Mouse (Mus musculus): ENCODE results near the gene Nop53.

The Nop53 gene

DNA sequence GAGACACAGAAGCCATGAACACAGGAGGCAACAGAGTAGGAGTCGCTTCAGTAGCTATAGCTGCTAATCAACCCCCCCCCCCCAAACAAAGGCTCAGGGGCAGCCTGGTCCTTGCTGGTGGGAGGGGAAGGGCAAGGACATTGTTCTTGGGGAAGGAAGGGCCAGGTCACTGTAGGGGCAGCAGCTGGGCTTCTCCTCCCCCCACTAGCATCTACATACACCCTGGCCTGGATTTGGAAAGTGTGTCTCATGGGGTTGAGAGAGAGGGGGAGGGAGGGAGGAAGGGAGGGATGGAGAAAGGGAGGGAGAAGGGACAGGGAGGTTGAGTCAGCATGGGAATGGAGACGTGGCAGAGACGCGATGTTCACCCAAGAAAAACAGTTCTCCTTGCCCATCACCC lies 14.8 kb upstream of the Nop53 start:
- no peak for DNase-seq (ENCODE audit: low read depth, low spot score)

DNA sequence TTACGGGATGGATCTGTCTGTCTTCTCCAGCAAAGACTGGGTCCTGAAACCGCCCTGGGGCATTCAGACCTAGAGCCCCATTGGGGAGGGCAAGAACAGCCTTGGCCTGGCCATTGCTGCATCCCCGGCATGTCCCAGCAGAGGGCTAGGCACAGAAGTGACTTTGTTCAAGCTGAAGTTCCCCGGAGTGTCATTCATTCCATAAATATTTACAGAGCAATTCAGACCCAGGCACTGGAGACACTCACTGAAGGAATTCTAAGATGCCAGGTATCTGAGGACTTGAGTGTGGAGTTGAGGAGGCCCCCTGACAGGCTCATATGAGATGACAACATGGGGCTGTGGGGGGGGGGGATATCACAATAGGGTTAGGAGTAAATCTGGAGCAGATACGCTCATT lies 10.3 kb upstream of the Nop53 start:
- no peak for DNase-seq (ENCODE audit: low read depth, low spot score)

DNA sequence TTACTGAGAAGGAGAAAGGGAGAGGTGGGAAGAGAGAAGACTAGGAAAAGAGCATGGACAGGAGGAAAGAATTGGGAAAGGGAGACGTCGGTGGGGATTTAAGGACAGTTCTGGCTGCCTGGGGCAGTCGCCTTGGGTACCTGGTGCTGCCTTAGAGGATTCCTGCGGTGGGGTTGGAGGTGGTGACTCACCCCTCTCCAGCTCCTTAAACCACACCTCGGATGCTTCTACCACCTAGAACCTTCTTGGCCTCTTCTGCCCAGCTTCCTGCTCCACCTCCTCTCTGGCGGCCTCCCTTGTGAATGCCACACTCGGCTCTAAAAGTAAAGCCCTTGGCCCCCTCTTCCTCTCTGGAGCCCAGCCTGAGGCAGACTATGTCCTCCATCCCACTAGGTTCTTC lies 9.6 kb upstream of the Nop53 start:
- no peak for DNase-seq (ENCODE audit: low read depth, low spot score)

DNA sequence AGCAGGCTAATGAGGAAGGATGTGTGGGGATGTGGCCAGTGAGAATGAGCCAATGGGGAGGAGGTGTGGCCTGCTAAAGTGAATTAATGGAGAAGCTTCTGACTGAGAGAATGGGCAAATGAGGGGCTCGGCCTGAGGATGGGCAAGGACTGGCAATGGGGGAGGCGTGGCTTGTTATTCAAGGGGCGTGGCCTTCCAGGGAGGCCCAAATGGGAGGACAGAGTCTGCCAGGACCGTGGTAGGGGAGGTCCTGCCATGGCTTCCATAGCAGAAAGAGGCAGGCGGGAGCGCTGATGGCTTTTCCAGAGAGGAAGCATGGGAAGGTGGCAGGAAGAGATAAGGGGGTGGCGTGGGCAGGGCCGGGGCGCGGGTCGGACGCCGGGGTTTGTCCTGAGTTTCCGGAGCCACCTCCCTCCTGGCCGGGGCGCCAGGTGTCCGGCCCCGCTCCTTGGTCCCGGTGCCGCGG lies 9.1 kb upstream of the Nop53 start:
- DNase-seq (ENCODE audit: low read depth, low spot score): peak; percentile 54

DNA sequence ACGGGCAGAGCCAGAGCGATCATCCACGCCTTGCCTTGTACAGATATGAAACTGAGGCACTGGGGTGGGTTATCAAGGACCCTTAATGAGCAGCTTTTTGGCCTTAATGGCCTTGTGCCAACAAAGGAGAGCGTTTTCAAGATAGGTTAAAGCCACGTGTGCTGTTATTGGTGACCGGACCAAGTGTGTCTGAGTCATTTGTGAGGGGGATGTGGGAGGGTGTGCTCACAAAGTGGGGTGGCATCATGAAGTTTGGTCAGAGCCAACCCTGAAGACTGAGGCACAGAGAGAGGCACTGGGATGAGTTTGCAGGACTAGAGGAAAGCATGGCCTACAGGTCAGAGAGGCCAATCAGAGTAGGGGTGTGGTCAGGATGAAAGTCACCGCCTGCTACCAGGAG lies 8.6 kb upstream of the Nop53 start:
- DNase-seq (ENCODE audit: low read depth, low spot score): no peak

DNA sequence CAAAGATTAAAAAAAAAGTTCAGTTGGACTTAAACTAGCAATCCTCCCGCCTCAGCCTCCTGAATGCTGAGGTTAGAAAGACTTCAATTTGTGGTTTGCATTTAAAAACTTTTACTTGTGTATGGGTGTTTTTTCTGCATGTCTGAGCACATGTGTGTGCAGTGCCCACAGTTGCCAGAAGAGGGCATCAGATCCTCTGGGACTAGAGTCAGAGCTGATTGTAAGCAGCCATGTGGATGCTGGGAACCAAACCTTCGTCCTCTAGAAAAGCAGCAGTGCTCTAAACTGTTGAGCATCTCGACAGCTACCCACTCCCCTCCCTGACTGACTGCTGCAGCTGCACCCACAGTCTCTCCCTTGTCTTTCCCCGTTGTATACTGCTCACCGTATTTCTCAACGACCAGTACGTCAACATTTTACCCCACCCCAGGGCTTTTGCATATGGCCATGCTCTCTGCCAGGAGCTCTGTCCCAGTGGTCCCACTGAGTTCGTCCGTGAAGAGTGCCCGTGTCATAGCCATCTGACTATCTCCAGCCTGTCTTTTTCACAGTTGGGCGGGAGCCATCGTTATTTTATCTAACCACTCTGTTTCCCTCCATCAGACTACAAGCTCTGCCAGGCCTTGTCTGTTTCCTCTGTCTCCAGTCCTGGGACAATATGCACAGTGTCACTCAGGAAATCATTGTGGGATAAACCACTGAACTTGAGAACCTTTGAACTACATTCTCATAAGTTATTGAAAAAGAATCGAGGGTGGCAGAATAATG lies 7.6 kb upstream of the Nop53 start:
- DNase-seq (ENCODE audit: low read depth, low spot score): no peak

DNA sequence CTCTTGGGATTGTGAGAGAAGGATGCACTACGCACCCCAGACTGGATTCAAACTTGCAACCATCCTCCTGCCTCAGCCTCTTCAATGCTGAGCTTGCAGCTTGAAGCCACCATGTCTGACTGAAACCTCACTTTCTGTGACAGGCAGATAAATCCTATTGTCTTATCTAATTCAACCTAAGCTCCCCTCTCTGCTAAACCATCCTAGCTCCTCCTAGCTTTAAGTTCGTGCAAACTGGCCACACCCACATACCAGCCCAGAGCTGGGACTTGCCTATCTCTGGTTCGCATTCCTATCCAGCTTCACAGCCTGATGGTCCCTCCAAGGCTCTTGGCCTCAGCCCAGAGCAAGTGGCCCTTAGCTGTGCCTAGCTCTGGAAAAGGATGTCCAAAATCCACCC lies 6.5 kb upstream of the Nop53 start:
- peak; percentile 53 for DNase-seq (ENCODE audit: low read depth, low spot score)

DNA sequence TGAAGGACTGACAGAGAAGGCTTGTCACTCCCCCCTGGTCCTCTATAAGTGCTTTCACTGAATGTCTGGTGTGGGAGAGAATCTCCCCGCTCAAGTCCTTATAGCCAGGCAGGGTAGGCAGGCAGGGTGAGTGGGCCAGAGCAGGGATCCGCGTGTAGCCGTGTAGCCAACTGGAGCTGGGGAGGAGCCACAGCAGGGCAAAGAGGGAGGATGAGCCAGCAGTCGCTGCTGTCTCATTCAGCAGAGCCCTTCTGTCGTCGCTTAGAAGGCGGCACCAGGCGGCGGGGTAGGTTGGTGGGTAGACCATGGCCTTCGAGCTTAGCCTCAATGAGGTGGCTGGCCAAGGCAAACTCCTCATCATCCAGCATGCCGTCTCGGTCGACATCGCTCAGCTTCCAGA lies 4.1 kb upstream of the Nop53 start:
- no peak for DNase-seq (ENCODE audit: low read depth, low spot score)

DNA sequence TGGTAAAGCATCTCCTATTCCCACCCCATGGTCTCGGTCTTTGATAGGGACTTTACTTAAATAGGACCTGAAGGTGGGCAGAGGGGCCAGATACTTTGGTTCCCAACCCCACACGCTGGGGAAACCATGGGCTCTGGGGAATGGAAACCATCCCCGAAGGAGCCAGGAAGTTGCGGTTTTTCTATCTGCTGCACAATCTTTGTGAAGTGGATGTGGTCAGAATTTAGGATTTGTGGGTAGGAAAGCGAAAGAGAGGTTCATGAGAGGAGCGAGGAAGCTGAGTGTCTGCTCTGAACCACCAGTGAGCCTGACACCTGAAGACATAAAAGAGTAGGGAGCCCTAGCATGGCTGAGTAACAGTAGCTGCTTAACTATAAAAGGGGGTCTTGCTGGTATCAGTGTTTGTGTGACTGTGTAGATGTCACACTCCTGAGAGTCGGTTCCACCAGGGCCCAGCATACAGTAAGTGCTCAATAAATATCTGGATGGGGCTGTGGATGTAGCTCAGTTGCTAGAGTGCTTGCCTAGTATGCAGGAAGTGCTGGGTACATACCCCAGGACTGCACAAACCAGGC lies 3.4 kb upstream of the Nop53 start:
- no peak for DNase-seq (ENCODE audit: low read depth, low spot score)

DNA sequence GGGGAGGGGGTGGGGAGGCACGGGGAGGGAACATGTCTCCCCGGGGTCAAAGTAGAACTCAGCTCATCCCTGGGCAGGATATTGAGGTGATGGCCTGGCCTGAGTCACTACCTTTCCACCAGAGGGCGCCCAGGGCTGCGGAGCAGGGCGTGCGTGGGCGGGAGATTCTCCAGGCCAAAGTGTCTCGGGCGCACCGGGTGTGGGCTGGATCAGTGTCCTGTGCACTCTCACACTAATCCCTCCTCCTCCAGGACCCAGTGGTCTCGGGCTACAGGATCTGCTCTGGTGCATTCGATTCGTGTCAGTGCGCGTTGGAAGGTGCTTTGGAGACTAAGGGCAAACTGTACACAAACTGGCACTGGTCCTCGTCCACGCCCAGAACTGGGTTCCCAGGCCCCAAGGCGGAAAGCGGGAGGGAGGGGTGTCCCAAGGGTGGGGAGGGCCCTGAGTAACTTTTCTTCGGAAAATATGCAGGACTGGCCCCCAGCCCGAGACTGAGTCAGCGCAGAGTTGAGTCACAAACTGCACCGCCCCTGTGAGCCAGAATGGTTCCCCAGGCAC lies 2.6 kb upstream of the Nop53 start:
- peak; percentile 71 for DNase-seq (ENCODE audit: low read depth, low spot score)

DNA sequence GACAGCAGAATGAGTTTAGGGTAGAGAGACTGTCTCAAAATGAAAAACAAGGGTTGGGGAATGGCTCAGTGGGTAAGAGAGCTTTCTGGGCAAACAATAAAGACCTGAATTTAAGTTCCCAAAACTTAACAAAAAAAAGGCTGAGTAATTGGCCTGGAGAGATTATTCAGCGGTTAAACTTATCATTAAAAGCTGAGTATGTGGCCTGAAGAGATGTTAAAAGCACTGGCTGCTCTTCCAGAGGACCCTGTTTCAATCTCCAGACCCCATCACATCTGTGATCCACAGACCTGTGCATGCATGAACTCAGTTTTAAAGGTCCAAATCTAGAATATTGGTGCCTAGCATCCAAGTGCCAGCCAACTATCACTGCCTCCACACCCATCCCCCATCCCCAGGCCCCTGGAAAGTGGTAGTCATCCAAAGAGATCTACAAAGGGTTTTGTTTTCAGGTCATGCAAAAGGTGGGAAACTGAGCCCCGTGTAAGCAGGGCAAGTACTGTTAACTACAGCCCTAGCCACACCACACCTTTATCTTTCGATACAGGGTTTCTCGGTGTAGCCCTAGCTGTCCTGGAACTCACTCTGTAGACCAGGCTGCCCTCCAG lies 1.9 kb upstream of the Nop53 start:
- DNase-seq (ENCODE audit: low read depth, low spot score): no peak

DNA sequence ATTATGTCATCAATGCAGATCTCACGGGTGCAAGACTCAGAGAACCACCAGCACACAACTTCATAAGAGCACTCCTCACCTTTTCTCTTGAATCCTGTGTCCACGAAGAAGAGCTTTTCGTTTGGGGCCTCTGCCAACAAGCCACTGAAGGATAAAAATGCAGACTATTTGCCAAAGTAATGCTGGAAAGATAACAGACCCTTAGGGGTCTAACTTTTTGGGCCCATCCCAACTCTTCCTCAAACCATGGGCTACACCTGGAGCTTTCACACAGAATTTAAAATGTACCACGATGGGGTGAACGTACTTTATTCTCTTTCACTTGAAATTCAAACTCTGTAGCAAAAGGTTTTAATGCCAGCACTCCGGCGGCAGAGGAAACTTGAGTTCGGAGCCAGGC lies 663 bp downstream of the Nop53 start:
- no peak for DNase-seq (ENCODE audit: low read depth, low spot score)

DNA sequence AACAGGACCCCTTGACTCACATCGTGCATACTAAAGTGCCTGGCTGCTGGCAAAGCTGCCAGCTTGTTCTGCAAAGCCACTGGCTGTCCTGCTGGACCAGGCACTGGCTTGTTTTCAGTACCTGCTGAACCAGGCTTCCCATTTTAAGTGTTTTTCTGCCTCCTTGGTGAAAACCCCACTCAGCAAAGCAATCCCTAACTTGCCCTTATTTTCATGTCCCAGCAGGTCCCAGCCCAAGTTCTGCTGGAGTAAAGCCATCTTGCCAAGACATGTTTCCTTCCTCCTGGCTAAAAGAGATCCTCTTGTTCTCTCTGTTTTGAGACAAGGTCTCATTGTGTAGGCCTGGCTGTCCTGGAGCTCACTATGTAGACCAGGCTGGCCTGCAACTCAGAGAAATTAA lies 1.6 kb downstream of the Nop53 start:
- DNase-seq (ENCODE audit: low read depth, low spot score): no peak

DNA sequence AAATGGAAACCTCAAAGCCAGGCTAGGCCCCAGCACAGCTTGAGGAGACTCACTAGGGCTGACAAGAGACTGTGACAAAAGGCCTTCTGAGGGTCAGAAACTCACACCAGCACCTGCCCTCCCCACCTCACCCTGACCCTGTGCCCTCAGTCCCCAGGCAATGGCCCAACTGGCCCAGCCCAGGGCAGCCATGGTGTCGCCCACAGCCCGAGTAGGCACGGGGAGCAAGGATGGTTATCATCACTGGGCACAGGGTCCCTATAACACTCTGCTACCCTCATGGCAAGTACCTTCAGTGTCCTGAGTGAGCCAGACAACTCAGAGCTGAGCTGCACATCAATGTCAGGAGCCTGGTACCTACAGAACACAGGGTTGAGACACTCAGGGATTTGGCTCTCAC lies 7.3 kb downstream of the Nop53 start:
- DNase-seq (ENCODE audit: low read depth, low spot score): no peak

DNA sequence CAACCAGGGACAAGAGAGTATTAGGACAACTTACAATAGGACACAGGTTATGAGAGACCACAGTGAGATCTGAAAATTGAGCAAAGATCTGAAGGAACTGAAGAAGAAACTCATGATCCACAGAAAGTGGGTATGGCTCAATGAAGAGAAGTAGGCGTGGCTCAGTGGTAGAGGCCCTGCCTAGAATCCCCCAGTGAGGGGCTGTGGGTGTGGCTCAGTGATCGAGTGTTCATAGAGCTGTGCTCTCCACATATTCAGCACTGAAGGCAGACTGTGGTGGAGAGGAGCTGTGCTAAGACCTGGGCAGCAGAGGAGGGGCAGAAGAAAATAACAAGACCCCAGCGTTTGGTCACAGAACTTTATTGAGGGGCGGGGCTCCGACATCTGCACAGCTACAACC lies 8.4 kb downstream of the Nop53 start:
- no peak for DNase-seq (ENCODE audit: low read depth, low spot score)

DNA sequence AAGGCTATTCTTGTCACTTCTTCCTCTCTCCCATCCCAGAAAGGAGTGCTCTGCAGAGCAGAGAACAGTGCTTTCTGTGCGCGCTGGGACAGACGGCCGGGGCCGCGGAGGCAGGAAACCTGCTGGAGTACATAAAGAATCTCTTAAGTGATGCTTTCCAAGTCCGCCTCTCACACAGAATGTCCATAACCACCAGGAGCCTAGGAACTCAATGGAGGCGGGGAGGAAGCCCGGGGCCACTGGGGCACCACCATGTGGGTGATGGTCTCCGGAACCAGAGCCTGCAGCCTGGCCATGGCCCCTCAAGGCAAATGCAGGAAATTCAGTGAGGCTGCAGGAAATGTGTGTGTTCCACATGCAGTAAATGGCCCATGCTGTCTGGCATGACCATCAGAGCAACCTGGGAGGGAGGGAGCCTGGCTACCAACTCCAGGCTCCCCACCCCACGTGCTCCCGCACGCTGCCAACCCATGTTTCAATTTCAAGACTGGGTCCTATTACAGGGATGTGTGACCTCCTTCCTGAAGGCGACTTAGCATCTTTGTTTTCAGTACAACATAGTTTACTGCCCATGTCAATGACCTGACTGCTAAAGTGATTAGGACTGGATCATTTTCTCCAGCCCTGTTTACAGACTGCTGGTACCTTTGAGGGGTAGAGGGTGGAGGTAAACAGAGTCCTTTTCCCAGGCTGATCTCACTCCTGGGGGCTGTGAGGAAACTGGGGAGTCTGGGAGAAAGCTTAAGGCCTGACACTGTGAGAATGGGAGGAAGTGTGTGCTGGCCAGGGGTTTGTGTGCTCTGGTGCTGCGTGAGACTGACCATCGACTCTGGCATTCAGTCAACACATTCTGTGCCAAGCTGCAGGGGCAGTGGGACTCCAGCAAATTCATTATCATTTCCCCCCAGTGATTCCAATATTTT lies 12.2 kb downstream of the Nop53 start:
- DNase-seq (ENCODE audit: low read depth, low spot score): no peak

DNA sequence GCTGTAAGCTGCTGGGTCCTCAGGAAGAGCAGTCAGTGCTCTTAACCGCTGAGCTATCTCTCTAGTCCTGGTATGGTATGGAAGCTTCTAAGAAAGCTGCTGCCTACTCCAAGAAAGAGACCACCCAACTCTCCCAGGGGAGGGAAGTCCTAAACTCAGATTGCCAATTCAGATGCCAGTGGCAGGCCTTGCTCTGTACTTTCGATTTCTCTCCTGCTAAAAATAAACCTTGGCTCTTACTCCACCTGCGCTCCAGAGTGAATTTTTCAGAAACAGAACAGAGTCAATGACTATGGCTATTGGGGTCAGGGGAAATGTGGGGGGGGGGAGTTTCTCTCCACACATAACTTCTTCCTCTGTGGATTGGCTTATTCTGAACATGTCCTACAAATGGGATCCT lies 14.2 kb downstream of the Nop53 start:
- DNase-seq (ENCODE audit: low read depth, low spot score): no peak

DNA sequence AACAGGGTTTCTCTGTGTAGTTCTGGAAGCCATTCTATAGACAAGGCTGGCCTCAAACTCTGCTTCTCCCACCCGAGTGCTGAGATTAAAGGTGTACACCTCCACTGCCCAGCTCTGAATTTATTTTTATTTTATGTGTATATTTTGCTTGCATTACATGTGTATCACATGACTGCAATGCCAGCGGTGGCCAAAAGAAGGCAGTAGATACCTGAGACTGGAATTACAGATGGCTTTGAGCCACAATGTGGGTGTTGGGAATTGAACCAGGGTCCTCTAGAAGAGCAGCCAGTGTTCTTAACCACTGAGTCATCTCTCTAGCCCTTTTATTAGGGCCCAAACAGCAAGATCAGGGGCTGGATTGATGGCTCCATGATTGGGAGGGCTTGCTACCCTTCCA lies 15.3 kb downstream of the Nop53 start:
- no peak for DNase-seq (ENCODE audit: low read depth, low spot score)

DNA sequence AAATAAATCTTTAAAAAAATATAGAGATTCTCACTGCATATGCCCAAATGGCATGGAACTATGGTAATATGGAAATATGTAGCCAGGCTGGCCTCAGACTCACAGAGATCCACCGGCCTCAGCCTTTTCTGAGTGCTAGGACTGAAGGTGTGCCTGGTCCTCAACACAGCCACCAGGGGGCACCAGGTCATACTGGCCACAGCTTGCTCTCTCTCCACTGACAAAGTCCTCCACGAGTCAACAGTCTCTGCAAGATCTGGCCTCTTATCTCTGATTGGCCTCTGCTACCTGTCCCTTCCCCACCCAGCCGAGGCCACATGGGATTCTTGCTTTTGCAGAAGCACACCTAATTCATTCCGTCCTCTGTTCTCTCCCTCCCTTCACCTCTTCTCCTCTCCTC lies 16.0 kb downstream of the Nop53 start:
- peak; percentile 43 for DNase-seq (ENCODE audit: low read depth, low spot score)

DNA sequence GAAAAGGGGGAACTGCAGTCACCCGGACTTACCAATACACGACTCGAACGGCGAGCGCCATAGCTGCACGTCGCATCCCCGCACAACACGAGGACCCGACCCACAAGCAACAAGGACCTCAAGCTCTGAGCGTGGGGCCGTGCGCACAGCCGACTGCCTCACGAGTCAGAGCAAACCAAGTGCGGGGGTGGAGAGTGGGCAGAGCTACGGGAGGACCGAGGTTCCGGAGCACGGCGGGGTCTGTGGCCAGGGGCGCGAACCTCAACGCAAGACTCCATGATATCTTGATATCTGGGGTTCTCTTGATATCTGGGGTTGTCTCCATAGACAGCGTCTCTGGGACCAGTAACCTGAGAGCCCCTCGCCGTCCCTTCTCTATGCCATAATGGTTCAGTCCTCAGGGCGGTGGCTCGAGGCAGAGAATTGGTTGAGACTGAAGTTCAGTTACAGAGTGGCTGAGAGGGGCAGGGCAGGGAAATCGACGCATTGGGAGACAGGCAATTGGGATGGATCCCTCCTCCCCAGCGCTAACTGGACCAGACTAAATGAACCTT lies 23.6 kb downstream of the Nop53 start, which contains the start of gene Selenow:
Selenow (minus strand) TSS at position 183 of the 554 bp plus-strand sequence.
- peak; percentile 81 for DNase-seq (ENCODE audit: low read depth, low spot score)

DNA sequence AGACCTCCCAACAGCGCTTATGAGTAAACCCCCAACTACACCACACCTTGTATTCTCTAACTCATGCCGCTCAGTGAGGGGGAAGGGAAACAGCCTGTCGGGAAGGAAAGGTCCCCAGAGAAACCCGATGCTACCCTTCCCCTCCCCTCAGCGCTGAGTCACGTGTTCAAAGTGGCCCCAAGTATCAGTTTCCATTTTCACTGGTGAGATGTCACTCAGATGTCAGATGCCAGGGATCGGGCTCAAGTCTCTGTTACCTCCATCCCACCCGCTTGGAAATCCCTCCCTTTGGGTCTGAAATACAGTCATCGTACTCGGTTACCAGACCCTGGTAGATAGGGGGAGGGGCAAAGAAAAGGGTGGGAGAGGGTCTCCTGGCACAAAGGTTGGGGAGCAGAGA lies 24.1 kb downstream of the Nop53 start:
- DNase-seq (ENCODE audit: low read depth, low spot score): peak; percentile 26
